Mouse (Mus musculus) ovary, adult 18-20 months (tissue): Measurements from ENCODE around the gene Kcnq1.

Experiments
- DNase-seq: peaks from one replicate; pipeline ENCODE4 v3.0.0; 2022; ENCODE audit warnings: low spot score, mixed read lengths

Kcnq1 gene

DNA sequence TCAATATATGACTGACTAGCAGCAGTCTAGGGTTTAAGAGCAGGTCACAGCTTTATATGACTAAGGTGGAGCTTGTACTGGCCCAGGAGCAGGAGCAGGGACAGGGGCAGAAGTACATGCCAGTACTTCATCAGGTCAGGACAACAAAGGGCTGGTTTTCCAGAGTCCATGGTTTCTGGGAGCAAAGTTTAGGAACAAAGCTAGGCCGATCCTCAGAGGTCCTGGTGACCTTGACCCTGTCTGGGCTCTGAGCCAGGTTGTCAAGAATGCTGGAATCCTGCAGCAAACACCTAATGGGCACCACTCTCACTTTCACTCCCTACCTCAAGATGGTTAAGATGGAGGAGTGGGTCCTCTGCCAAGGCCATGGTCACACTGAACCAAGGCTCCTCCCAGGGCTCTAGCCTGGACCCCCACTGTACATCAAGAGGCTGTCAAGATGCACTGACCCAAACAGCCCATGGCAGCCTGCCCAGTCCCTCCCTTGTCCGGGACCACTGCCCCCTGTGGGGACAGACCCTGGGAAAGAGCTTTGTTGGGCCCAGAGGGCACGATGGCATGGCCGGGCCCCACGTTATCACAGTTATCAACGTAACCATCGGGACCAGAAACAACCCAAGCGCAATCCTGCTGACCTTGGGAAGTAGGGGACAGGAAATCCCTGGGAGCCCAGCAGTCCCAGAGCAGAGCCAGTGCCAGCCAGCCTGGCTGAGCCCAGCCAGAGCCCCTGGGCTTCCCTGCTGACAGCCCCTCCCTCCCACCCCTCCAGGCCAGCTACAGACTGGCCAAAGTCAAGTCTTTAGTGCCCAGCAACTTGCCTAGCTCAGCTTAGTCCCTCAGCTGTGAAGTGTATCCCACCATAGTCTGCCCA, 259.0 kb downstream of the Kcnq1 start:
- no peak for DNase-seq

DNA sequence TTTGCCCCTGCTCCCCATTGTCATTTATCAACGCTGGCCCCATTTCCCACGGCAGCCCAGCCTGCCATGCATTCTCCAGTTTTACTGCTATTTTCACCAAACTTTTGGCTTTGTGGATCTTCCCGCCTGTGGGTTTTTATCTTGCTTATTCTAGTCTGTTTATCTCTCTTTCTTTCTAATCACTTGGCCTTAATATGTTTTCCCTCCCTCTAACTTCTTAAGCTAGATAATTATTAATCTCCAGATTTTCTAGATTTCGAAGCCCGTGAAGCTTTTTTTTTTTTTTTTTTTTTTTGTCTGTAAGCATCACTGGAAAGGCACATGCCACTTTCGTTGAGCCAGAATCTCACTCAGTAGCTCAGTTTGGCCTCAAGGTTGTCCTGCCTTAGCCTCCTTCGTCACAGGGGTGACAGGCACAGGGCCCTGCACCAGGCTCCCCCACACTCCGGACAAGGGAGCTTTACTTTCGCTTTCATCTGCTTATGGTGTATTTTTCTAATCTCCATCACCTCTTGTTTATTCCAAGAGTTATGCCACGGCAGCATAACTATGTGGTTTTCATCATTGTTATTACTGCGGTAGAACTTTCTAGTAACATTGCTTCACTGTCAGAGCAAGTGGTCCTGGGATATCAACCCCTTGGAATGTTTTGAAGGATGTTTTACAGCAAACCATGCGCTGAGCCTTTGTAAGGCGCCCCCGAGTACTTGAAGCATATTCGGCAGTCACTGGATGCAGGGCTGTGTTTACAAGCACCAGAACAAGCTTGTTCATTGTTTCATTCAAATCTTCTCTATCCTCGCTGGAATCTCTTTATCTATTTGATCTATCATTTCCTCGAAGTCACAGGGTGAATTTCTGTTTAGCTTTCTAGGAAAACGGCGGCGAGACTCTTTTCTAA, 261.5 kb downstream of the Kcnq1 start:
- DNase-seq = no peak

DNA sequence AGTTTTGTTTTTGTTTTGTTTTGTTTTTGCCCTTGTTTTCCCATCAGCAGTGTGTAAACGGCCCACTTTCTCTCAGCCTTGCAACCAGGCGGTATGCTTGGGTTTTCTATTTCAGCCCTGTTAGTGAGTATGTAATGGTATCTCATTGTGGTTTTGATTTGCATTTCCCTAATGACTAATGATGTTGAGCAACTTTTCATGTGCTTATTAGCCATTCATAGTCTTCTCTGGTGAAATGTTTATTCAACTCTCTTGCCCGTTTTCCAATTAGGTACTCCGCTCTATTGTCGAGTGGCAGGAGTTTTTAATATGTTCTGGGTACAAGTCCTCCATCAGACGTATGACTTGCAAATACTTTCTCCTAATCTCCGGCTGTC, 262.1 kb downstream of the Kcnq1 start:
- no peak for DNase-seq

DNA sequence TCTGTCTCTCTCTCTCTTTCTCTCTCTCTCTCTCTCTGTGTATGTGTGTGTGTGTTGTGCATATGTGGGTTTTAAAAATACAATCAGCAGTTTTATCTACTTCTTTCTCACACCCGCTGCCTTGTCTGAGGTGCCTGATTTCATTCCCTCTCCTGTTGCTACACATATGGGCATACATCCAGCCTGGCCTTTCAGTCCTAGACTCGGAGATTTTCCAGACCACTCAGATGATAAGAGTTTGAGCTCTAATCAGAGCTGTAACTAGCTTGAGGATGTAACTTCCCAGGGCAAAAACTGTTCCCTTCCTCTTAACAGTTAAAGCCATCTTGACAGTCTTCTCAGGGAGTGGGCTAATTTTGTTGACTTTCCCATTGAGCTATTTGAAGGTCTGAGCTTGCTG, 265.2 kb downstream of the Kcnq1 start:
- DNase-seq = no peak

DNA sequence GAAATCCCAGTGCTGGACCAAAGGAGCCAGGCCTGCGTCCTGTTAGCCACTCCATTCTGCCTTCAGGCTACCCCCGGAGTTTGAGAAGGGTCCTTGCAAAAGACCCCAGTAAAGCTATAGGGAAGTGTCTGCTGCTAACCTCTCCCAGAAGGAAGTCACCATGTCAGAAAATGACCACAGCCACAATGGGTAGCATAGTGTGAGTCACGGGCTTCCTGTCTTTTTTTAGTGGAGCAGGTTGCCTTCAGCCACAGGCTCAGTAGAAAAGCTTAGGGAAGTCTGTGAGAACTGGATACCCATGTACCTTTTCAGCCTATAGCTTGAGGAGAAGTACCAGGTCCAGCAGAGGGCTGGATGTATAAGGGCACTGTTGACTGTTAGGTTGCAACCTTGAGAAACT, 267.1 kb downstream of the Kcnq1 start:
- DNase-seq = no peak

DNA sequence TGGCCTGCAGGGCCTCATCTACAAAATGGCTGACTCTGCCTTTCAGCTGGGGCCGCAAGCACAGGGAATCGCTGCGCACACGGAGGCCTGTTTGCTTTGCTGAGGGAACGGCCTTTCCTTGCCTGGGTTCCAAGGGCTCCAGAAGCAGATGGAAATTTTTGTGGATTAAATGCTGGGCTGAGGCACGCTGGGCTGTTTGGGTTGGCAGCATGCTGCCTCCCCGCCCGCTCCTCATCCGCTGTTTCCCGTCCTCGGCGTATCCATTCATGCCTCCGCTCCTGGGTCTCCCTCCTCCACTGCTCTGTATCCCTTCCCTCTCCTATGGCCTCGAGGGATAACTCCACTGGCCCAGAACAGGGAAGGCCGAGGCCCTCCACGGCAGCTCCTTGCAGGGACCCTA, 269.8 kb downstream of the Kcnq1 start:
- no peak for DNase-seq

DNA sequence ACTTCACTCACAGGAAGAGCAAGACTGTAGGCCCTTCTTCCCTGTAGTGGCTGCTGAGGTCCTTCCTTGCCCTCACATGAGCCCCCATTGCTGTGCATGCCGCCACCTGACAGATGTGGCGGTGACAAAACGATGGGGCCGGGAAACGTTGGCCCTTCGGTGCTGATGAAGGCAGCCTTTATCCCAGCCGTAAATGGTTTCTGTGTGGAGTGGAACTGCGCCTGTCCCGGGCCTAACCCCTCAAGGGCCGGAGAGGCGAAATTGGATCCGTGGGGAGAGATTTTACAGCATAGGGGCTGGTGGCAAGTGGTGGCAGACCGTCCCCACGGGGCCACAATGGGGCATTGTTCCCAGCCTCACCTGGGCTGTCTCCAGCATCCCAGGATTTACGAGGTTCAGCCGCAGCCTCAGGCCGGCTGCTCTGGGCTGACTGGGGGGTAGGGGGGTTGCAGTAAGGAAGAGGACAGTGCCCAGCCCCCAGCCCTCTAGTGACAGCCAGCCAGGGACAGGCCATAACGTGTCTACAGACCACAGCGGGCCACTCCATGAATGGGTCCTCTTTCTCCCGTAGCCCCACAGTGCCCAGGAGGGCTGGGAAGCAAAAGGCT, 274.4 kb downstream of the Kcnq1 start:
- no peak for DNase-seq

DNA sequence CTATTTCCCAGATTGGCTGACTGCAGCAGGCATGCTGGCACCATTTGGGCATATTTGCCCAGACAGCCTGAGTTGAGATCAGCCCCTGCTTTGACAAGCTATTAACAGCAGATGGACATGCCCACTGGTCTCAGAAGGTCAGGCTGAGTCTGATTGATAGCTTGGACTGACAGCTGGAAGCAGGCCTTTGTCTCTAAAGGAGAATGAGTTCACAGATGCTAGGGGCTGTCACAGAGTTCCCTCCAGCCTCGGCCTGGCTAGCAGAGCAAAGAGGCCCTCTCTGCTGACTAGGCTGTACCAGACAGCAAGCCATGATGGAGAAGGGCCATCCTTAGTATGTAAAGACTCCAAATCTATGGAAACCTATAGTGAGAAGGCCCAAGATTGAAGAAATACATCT, 280.5 kb downstream of the Kcnq1 start:
- no peak for DNase-seq

DNA sequence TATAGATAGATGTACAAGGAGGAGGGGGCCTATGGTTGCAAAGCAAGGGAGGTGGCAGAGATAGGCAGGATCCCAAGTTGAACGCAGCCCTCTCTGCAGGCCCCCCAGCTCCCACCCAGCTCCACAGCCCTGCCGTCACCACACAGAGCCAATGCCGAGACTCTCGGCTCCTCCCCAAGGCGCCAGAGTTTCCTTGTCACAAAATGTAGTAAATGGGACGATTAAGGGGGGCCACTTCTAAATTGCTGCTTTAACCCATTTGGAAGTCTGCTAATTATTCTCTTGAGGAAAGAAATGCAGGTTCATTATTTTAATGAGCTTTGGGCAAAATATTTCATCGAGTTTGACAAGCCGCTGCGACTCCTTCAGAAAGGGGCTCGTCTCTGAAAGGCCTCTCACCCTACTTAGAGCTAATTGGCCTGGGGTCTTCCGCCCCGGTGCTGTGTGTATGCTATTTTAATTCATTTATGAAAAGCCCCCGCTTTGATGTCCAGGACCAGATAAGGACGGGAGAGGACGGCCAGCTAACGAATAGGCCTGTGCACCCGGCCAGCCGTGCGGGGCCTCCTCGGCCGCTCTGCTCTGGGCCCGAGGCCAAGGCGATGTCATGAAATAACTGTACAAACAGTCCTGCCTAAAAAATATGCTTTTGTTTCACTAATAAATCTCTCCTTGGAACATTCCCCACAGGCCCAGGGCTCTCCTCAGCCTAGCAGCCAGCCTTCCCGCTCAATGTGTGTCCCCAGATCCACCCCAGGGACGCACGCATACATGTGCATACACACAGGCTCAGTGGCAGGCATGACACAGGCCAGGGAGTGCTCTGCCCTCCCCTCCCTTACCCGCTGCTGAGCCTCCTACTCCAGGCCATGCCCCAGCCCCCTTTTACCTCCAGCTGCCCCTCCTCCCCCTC, 282.9 kb downstream of the Kcnq1 start:
- peak; percentile 62 for DNase-seq

DNA sequence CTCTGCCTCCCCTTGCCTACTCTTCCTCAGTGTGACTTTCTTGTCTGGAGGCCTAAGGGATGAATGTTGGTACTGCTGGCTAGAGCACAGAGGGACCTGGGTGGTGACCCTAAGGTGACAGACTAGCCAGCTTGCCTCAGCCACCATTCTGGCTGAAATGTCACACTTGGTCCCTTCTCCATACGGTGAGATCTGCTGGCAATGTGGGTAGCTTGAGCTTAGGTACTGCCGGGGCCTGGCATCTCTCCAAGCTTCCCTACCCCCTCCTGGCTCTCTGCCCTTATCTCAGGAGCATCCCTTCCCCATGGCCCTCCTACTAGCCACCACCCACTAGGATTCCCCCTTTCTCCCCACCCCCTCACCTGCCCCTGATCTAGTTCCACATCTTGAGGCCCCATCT, 283.7 kb downstream of the Kcnq1 start:
- DNase-seq = no peak

DNA sequence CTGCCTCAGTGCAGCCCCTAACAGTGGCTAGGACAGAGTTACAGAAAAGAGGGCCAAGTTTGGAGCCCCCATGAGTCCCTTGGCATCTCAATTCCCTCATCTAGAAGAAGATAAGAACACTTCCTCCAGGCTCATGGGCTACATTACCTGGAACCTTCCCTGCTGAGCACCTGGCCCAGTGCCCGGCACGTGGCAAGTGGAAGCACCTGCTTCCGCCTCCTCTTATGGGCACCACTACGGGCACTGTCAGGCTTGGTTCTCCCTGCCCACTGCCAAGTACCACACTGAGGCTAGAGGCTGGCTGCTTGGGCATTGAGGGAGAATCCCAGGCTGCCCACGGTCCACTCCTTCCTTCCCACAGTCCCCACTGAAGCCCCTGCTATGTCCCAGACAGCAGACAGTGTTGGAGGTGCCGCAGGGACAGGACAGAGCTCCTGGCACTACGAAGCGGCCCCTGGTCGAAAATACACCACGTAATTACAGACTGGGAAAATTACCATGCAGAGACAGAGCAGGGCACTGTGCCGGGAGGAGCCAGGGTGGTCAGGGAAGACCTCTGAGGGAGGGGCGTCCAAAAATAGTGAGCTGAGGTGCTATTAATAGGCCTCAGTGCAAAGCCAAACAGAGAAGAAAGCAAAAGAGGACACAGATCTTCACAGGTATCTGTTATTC, 284.3 kb downstream of the Kcnq1 start:
- DNase-seq = no peak

DNA sequence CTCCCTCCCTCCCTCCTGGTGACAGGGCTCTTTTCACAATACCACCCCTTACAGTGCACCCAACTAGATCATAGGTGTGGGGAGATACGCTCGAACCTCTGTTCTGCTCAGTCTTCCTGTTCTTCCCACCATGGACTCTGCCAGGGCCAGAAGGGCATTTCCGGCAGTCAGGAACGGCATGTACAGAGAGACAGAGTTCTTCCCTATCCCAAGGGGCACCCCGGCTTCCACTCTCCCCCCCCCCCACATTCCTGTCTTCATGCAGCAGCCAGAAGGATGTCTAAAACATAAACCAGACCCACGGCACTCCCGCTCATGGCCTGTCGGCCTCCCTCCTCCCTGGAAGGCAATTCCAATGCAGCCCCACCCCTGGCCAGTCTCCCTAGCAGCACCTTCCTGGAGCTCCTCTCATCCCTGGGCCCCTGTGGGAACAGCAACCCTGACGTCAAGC, 289.0 kb downstream of the Kcnq1 start:
- no peak for DNase-seq

DNA sequence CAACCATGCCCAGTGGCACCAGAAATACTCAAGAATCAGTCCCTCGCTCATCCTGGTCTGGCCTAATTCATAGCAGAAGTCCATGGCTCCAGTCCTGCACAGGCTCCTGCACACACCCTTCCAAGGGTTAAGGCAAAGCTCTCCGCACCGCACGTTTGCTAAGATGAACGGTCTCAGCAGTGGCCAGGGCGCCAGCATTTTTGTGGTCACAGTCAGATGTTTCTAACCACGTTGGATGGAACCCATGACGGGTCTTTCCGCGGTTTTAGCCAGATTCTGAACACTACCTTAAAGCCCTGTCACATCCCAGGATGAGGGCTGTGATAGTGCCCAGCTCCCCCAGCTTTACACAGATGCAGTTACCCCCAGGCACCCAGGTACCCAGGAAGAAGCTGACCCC, 293.6 kb downstream of the Kcnq1 start:
- DNase-seq = no peak

DNA sequence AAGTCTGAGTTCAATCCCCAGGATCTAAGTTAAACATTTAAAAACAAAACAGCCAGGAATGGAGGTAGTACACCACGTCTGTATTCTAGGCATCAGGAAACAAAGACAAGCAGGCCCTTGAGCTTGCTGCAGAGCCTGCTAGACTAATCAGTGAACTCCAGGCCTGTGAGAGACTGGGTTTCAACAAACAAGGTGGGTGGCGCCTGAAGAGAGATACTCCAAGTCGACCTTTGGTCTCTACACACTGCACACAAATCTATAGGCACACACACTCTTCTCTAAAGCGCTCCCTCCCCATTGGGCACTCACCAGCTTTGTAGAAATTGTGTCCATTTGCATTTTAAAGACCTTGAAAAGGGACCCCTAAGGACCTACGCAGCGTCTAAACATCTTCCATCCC, 294.4 kb downstream of the Kcnq1 start:
- DNase-seq = no peak

DNA sequence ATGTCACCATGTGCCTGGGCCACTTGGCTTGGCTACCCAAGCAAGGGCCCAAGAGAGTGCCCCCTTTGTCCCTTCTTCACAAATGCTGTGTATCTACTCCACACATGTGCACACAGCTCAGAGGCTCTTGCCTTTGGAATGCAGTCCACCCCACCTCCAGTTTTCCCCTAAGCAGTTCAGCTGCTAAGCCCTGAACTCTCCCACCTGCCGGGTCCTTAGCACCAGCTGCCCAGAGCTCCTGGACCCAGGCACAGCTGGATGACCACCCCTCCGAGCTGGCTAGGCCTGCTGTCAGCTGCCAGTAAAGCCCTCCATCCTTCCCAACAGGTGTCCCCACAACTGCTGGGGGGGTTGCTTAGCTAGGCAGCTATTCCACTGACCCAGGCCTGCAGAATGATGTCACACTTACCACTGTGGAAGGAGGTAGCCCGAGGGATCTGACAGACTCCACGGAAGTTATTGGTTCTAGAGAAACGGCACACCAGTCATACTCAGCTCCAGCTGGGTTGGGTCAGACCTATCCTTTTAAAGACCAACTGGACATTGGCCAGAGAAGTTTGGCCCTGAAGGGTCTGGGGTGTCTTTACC, 295.4 kb downstream of the Kcnq1 start:
- no peak for DNase-seq

DNA sequence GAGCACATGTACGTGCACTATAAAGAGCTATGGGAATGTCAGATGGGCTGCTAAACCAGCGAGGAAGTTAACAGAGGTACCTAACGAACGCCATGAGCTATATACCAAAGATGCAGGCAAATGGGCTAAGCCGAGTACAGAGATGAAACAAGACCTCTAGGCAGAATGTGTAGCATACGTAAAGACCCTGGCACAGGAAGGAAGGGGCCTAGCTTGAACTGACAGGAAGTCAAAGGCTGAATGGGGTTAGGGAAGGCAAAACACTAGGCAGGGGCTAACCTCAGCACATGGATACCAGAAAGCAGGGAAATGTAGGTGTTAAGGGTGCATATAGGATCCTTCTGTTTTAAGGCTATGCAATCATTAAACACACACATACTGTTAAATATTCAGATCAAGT, 298.1 kb downstream of the Kcnq1 start:
- DNase-seq = no peak

DNA sequence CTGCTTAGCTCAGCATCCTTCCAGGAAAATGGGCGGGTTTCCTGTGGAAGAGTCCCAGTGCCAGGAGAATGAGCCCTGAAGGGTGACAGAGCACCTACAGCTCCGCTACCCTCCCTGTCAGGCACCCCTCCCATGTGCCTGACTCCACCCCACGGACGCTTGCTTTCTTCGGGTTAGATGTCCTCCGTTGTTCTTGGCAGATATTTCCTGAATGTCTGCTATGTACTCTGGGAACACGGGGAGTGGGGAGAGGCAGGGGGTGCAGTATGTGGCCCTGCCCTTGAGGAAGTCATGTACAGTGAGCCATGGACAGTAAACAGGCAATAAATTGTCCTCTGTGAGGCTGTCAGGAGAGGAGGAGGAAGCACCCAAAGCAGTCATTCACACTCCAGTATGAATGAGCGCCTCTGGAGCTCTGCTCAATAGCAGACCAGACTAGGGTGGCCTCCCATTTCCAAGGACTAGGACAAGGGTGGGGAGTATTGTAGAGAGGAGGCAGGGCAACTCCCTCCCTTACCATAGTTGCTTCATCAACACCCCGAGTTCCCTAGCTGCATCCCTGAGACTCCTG, 301.9 kb downstream of the Kcnq1 start:
- DNase-seq = no peak

DNA sequence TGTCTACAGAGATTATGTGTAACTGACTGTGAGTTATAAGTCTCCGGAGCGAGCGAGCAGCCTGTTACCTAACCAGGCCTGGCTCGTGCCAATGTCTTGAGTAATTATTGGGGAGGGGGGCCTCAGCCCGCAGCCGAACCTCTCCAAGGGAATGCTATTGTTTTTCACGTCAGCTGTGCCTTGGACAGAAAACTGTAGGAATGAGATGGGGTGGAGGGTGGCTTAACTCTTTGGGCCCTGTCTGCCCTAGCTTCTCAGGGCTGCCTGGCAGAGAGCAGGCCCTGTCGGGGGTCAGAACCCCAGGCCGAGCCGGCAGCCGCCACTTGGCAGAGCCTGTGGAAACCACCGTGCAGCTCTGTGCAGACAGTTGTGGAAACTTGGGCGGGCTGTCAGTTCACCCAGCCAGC, 302.5 kb downstream of the Kcnq1 start:
- no peak for DNase-seq

DNA sequence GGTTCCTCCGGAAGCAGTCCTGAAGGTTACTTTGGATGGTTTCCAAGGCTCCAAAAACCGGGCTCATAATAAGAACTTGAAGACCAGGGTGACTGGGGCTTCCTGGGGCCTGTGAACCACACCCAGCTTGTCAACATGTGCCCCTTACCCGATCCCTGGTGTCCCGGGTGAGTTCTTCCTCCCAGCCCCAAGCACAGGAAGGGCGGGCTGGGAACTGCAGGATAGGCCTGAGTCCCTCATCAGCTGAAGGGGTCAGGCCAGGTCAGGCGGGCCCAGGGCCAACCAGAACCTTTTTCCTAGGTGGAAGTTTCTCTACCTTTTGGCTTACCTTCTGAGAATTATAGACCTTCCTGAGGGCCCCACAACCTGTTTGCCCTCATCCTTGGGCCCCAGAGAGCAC, 306.4 kb downstream of the Kcnq1 start:
- DNase-seq = no peak

DNA sequence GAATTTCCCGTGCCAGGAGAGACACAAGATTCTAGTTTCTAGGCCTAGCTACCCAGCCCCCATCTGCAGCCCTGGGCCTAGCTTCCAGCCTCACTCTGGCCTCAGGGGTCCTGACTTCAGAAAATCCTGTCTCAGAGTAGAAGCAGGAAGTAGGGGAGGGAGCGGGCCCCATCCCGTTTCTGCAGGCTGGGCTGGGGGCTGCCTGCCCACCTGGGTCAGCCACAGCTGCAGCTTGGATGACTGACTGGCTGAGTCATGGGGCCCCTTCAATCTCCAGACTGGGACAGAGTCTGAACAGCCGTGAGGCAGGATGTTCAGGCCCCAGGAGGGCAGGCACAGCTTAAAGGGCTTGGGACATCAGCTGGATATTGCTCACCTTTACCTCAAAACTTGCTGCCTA, 308.9 kb downstream of the Kcnq1 start:
- DNase-seq = no peak
